Mouse (Mus musculus) thymus, postnatal 0 days (tissue): Measurements from ENCODE around the gene Necap1. TPM values are rescaled to one million over a fixed set of nuclear protein-coding genes. Genes with fewer than 3 reads are reported as not detected.

Experiments
- DNase-seq: peaks from one replicate; pipeline ENCODE4 v3.0.0-alpha.2; 2015; ENCODE audit warnings: low spot score
- polyA plus RNA-seq: library from polyadenylated mRNA; unstranded; fragments of >200 nt; fragmentation: Nextera tagmentation; extraction: Ambion mirVana; gene quantifications from 2 replicates; pipeline ENCODE4 v1.2.1, GENCODE M21; 2015

The Necap1 gene
- polyA plus RNA-seq, result 26.9 and 29.2 TPM in 2 replicates

DNA sequence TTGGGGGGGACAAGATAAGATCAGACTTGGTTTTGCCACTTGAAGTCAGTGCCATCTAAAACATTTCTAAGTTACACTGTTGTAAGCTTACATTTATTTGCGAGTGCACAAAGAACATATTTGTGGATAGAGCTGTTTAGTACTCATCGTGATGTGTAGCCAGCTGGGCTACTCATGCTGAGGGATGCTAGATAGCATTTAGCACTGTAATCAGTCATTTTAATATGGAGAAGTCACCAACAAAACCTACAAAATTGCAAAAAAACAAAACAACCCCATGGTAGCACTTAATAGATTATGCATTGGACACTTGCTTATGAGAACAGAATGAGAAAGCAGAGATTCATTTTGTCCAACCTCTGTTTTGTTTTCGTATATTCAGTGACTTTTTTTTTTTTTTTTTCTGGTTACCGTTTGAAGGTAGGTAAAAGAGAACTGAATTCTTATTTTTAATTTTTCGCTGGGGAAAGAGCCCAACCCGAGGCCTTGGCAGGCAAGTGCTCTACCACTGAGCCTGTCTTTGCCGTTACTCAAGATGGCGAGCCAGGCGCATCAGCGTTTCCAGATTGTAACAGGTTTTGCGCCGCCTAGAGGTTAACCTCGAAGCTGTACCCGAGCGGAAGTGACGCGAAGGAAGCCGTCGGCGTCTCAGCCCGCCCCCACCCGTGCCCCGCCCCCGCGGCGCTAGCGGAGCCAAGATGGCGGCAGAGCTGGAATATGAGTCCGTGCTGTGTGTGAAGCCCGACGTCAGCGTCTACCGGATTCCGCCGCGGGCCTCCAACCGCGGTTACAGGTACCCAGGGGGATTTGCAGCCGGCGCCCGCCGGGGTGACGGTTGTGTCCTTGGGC is at the start of gene Necap1:
Gene Necap1, plus strand, starts transcription at position 604 of the 849 bp plus-strand sequence.
- peak; percentile 96 for DNase-seq

DNA sequence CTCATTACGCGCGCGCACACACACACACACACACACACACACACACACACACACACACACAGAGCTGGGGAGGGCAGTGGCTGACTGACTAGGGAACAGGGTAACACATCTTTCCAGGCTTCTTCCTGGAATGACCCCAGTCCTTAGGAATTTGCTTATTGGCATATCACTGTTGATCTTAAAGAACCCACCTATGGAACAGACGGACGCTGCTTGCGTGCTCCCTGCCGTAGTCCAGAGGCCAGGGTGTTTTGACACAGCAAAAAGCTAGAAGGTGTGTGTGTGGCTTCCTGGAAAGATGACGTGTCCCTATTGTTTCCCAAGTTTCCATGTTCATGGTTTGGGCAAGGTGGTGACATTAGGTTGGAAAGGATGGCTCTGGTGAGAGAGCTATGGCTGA is 49.1 kb upstream of the Necap1 start:
- DNase-seq, result no peak

GRCm38 (mm10) chr6:122825923-122826742 is 48.1 kb upstream of the Necap1 start:
- DNase-seq, result peak; percentile 33

DNA sequence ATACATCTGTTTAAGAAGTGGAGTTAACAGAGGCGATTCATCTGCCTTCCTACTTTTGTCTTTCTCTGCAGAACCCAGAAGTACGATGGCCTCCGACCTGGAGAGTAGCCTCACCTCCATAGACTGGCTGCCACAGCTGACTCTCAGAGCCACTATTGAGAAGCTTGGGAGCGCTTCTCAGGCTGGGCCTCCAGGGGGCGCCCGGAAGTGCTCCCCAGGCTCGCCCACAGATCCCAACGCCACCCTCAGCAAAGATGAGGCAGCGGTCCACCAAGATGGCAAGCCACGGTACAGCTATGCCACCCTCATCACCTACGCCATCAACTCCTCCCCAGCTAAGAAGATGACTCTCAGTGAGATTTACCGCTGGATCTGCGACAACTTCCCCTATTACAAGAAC is 46.2 kb upstream of the Necap1 start:
- DNase-seq, result peak; percentile 45

GRCm38 (mm10) chr6:122832880-122833279 is 41.4 kb upstream of the Necap1 start:
- no peak for DNase-seq

- DNase-seq, result peak; percentile 58
Observed at GRCm38 (mm10) chr6:122834365-122834764, 39.9 kb upstream of the Necap1 start.

DNA sequence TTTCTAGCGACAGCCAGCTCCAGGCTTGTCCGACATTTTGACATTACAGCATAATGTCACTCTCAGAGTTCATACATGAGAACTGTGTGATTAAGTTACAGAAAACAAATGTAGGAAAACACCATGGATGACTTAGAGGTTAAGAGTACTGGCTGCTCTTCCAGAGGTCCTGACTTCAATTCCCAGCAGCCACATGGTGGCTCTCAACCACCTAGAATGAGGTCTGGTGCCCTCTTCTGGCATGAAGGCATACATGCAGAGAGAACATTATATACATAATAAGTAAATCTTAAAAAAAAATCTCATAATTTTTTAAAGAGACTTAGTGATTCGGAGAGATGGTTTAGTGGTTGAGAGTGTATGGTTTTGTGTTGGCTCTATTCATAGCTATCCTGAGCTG is 37.3 kb upstream of the Necap1 start:
- DNase-seq, result no peak

GRCm38 (mm10) chr6:122837539-122837938 is 36.7 kb upstream of the Necap1 start:
- DNase-seq, result no peak

DNA sequence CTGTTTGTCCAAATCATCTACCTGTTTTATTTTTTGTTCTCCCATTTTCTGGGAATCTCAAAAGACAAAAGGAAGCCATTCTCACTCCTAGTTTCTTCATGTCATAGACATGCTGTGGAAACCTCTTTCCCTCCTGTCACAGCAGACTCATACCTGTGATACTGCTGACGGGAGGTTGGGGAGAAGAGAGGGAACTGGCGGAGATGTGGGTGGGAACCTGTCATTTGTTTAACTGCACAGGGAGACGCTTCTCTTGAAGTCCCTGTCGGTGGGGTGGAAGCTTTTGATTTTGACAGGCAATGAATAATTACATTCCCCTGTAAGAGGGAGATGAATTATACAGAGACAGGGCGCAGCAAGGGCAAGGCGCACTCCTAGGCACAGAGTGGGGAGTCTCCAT is 30.5 kb upstream of the Necap1 start:
- no peak for DNase-seq

DNA sequence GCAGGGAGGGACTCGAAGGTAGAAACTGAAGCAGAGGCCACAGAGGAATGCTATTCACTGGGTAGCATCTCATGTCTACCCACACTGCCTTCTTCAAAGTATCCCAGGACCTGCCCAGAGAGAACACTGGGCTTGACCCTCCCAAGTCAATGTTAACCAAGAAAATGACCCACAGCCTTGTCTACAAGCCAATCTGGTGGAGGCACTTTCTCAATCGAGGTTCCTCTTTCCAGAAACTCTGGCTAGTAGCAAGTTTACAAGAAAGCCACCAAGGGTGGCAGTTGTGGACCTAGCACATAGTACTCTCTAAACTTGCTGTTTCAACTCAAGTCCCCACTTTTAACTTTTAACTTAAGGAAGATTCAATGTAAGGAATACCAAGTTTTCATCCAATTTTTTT is 21.6 kb upstream of the Necap1 start:
- DNase-seq, result no peak

GRCm38 (mm10) chr6:122854552-122854951 is 19.7 kb upstream of the Necap1 start:
- DNase-seq, result no peak

DNA sequence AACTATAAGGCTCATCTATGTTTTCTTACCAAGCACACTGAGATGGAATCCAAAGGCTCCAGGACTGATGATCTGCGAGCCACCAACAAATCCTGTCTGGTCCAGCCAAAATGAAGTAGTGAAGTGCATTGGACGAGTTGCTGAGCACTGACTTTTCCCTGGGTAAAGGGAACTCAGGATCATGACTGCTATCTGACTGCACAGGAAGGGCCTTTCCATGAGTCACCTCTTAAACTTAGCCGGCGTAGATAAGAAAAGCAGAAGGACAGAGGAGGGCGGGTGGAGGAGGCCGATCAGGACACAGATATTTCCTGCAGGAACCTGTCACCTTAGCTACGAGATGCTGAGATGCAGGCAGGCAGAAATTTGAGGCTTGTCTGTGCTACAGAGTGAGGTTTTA is 18.3 kb upstream of the Necap1 start, which contains the start of gene C3ar1:
Gene C3ar1, minus strand, starts transcription at position 207 of the 400 bp plus-strand sequence.
- DNase-seq, result no peak

GRCm38 (mm10) chr6:122862434-122862833 is 11.8 kb upstream of the Necap1 start:
- DNase-seq, result no peak

DNA sequence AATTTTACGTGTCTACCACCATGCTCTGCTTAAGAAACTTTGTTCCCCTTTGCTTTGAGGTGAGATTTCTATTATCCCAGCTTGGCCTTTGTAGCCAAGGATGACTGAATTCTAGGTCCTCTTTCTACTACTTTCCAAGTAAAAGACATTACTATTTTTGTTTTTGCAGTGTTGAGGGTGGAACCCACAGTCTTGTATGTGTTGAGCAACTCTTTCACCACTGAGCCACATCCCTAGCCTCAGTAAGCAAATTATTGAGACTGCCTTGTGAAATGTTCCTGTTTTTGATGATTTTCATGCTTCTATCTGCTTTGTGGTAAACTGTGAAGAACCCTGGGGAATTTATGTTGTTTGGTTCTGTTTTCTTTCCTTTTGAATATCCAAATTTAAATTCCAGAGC is 11.4 kb upstream of the Necap1 start:
- DNase-seq, result no peak

GRCm38 (mm10) chr6:122867914-122868313 is 6.4 kb upstream of the Necap1 start:
- DNase-seq, result no peak

GRCm38 (mm10) chr6:122869846-122870245 is 4.4 kb upstream of the Necap1 start:
- DNase-seq, result no peak

GRCm38 (mm10) chr6:122872800-122873199 is 1.5 kb upstream of the Necap1 start:
- DNase-seq, result peak; percentile 48

DNA sequence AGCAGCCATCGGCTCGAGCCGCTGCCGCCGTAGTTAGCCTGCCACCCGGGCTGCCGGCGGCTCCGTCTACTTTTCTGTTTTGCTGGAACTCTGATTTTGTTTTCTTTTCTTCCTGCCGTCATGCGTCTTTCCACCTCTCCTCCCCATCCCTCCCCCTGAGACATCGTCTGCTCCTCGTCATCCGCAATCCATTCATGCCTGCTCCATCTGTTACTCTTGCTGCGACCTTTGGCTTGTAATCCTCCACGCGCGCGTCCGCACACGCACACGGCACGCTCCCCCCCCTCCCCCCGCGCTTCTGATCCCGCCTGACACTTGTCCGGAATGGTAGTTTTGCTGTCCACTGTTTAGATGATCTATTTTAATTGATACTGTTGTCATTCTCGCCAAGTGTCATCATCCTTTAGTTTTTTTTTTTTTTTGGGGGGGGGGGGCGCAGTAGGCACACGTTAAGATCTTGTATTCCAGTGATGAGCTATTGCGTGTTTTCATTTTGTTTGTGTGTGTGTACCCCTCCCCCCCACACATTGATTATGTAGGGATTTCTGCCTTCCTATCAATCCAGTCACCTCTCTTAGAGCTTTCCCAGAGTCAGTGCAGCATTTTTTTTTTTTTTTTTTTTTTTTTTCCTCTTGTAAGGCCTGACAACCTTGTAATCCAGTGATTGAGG is 581 bp downstream of the Necap1 start:
- no peak for DNase-seq

GRCm38 (mm10) chr6:122879141-122879735 is 5.0 kb downstream of the Necap1 start:
- DNase-seq, result no peak

- no peak for DNase-seq
Observed at GRCm38 (mm10) chr6:122879781-122880505, 5.7 kb downstream of the Necap1 start.

- DNase-seq, result no peak
Observed at GRCm38 (mm10) chr6:122881287-122881686, 7.0 kb downstream of the Necap1 start.
